Mouse (Mus musculus) c-Kit-positive CD71-negative TER-119-negative erythroid progenitor cells, embryonic 14.5 days (primary cell): Measurements from ENCODE around the gene Aqp2.

Experiments used
- DNase-seq: peaks from one replicate; pipeline ENCODE4 v3.0.0-alpha.2; 2013; ENCODE audit warnings: low read depth

Gene Aqp2

DNA sequence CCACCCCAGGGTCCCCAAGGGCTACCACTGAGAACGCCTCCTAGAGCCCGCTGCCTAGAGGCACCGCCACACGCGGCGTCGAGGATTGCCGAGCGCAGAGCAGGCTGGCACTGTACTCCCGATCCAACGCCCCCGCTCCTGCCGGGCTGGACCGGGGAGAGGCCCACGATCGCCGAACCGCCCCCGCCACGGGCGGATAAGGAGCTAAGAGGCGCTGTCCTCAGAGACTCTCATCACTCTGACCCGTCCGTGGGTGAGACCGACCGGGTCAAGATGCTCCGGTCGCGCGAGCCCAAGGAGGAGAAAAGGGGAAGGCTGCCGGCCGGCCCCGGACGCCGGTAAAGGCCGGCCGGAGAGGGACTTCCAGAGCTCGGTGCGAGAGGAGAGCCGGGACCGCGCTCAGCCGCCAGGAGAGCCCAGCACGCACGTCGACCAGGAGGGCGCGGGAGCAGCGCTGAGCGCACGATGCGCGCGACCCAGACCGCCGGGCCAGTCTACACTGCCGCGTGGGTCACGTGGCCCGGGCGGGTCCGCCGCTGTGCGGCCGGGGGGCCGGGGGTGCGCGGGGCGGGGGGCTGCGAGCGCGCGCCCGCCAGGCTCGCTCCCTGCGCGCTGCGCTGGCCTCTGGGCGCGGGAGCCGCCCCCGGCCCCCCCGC is 11.7 kb downstream of the Aqp2 start, which contains the start of gene Aqp5:
Gene Aqp5 (plus strand): TSS at position 354 of the 656 bp plus-strand sequence.
- DNase-seq: no peak

DNA sequence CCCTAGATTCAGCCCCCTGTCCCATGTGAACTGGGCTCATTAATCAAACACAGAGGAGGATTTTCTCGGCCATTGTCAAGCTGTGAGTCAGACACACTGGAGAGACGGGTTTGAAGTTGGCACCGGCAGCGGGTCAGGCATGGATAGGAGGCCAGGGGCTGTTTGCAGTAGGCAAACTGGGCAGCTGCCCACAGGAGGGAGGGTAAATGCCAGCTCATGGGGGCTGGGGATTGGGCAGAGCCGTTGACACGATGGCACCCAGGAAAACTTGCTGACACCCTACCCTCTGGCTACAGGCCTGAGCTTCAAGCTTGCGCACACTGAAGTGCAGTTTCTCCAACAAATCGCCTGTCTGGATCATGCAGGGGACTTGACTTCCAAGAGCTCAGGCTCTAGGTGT is 13.3 kb downstream of the Aqp2 start:
- DNase-seq: no peak

- DNase-seq: no peak
Observed at GRCm38 (mm10) chr15:99592877-99593276, 14.0 kb downstream of the Aqp2 start.

DNA sequence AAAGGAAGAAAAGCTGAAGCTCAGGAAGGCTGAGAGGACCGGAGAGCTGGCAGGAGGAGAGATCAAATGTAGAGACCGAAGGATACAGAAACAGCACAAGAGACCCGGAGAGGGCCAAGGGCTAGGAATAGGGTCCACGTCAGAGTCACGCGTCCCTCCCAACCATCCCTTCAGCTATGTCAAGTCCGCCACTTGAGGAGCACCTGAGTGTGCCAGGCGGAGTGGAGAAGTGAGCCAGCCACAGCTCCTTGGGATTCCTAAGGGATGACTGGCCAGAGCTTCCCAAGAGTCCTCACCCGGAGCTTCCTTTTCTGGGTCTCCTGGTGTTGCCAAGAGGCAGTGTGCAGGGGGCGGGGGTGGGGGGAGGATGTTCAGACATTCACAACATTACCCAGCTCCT is 16.1 kb downstream of the Aqp2 start:
- no peak for DNase-seq

DNA sequence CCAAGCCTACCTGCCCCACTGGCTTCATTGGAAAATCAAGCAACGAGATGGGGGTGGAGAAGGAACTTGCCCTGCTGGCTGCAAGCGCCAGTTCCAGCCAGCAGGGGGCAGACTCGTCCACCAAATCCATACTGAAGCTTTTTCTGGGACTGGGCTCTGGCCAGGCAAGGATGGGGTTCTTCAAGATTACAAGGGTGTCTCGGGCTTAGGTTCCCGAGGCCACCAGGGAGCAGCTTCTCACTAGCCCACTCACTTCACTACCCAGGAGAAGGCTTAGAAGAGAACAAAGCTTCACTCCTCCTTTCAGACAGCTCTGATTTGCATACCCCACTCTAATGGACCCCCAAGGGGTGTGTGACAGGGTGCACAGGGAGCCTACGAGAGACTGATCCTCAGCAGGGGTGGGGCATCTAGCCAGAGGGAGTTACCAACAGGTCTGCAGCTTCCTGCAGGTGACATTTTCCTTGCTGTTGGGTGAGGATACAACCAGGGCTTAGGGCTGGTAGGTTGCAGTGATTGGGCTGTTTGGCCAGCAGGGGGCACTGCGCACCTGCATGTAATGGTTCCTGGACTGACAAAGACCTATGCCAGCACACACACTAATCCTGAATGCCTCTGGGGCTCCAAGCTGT is 17.3 kb downstream of the Aqp2 start:
- peak; percentile 74 for DNase-seq

GRCm38 (mm10) chr15:99596841-99597240 is 18.0 kb downstream of the Aqp2 start:
- DNase-seq: no peak

DNA sequence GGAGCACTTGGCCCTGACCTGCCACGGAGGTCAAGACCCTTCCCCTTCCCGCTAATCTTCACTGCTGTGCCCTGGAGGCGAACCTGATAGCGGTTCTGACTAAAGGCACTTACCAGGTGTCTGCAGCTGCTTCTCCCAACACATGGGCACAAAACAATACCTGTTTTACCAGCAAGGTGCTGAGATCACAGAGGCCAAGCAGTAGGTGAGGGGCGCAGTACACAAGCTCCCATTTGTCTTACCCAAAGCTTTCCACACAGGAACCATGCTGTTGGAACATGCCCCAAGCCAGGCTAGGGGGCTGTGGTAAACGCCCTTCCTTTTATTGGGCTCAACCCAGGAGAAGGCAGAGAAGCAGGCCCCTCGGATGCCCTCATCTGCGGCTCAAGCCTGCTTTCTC is 18.7 kb downstream of the Aqp2 start:
- DNase-seq: no peak

DNA sequence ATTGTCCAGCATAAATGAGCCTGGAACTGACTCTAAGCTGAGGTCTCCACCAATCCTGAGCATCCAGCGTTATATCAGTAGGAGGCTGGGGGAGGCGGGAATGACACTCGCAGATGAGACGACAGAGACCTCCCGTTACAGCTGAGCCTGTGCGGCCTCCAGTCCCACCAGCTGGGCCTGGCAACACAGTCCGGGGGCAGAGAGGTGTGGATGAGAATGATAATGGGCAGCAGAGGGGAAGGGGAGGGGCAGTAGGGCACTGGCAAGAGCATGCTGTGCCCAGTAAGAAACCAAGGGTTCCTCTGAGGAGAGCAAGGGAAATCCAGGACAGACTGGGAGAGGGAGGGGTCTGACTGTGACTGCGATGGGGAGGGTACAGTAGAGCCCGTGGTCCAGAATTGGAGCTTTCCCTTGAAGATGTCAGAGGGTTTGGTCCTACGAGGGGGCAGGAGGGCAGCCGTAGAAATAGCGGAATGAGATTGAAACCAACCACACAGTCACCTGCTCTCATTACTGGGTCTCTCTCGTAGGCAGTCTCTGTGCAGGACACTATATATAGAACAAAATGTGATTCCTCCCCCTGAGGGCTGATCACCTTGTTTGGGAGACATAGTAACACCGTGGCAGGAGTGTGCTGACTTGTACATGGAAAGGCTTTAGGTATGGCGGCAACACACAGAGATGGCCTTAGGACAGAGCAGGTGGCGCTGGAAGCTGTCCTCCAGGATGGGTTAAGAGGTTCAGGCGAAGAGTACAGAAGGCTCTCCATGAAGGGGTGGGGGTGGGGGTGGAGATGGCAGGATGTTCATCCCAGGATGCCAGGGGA is 20.6 kb downstream of the Aqp2 start:
- no peak for DNase-seq

DNA sequence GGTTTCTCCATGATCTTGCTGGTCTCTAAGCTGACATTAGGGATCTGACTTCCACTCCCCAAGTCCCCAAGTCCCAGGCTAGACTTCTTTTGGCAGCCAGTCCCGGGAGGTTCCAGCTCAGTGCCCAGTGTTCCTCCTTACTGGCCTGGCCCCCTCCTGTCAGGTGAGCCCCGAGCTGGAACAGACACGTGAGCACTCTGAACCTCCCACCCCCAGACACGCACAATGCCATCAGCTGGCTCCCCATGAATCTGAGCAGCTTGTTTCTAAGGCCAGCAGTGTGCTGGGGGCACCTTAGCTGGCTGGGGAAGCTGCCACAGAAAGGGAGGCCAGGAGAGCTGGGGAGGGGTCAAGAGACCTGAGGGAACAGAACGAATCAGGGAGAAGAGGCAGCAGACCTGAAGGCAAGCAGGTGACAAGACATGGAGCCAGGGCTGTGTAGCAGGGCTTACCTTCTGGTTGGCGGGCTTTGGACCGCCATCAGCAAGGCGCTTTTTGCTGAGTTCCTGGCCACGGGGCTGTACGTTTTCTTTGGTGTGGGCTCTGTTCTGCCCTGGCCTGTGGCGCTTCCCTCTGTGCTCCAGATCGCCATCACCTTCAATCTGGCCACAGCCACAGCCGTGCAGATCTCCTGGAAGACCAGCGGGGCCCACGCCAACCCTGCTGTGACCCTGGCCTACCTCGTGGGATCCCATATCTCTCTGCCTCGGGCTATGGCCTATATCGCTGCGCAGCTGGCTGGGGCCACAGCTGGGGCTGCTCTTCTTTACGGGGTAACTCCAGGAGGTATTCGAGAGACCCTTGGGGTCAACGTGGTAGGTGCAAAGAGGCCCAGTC is 22.3 kb downstream of the Aqp2 start, which contains the start of gene Aqp6:
Gene Aqp6 (plus strand): TSS at position 415 of the 837 bp plus-strand sequence.
- DNase-seq: no peak

DNA sequence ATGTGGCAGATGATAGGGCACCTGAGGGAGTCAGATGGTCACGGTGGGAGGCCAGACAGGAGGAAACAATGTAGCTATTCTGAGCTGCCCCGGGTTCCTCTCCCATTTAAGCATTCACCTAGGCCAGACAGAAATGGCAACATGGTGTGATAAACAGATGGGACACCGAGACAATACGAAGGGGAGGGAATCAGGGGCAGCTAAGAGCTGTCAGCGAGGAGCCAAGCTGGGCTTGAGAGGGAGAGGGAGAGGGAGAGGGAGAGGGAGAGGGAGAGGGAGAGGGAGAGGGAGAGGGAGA is 22.9 kb downstream of the Aqp2 start:
- DNase-seq: no peak

DNA sequence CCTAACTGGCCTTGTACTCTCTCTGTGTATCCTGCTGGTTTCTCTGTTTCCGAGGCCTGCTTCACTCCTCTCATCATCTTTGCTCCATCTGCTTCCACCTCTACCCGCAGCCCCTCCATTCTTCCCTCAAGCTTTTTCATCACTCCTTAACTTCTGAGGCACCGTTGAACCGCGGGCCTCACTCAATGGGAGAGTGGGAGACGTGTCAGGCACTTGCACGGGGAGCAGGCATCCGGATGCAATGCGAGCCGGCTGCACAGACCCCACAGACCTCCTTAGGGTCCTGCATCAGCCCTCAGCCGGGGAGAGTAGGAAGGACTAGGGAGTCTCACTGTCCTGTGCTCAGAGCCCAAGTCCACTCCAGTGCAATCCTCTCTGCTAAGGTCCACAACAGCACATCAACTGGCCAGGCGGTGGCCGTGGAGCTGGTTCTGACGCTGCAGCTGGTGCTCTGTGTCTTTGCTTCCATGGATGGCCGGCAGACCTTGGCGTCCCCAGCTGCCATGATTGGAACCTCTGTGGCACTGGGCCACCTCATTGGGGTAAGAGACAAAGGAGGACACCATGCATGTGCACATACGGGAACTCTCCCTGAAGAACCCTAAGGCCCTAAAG is 23.5 kb downstream of the Aqp2 start:
- no peak for DNase-seq

DNA sequence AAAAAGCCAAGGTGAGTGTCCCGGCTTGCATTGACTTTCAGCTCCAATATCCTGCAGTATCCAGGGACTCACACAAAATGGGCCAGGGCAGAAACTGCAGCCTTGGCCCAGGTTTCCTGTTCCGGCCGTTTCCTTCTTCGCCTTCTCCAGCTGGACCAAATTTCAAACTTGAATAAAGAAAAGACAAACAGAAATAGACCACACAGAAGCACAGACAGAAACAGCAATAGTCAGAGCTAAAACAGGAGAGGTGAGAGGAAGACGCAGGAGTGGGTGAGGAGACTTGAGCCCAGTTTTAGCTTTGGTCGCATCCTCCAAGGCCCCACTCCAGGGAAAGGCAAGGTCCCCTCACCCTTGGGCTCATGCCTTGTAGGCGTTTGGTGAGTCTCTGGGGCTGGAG is 24.4 kb downstream of the Aqp2 start:
- no peak for DNase-seq

GRCm38 (mm10) chr15:99605595-99605994 is 26.7 kb downstream of the Aqp2 start:
- no peak for DNase-seq

DNA sequence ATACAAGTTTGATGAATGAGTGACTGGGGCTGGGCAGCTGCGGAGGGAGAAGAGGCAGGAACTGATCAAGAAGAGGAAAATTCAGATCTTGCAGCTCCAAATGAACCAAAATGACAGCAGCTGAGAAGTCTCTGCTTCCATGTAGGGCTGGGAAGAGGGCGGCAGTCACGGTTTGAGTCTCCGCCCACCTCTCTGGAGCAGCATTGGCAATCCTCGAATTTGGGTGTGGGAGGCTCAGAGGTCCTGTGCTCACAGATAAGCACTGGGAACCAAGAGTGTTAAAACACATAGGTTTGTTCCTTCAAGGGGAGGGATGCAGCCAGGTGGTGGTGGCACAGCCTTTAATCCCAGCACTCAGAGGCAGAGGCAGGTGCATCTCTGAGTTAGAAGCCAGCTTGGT is 27.7 kb downstream of the Aqp2 start:
- no peak for DNase-seq

- no peak for DNase-seq
Observed at GRCm38 (mm10) chr15:99607388-99608113, 28.7 kb downstream of the Aqp2 start.

DNA sequence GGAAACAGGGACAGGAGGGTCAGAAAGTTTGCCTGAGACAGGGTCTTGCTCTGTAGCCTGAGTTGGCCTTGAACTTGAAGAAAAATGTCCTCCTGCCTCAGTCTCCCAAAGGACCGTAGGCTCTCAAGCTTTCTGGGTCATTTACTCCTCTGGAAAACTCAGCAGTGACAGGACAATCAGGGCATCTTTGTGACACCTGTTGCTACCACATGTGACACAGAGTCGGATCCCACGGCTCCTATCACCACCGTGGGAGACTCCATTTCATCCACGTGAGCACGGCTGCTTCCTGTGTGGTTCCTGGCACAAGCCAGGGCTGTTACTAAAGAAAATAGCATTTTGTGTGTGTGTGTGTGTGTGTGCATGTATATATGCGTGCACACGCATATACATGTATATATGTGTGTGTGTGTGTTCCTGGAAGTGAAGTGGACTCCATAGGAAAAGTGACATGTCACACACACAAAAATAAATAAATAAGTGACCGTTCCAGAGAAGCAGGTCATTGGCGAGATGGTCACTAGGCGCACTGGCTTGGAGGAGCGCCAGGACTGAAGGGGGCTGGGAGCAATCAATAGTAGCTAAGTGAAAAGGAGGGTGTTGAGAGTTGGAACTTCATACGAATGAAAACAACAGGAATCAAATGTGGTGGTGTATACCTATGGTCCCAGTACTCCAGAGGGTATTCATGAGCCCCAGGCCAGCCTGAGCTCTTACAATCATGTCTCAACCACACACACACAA is 29.7 kb downstream of the Aqp2 start:
- no peak for DNase-seq

DNA sequence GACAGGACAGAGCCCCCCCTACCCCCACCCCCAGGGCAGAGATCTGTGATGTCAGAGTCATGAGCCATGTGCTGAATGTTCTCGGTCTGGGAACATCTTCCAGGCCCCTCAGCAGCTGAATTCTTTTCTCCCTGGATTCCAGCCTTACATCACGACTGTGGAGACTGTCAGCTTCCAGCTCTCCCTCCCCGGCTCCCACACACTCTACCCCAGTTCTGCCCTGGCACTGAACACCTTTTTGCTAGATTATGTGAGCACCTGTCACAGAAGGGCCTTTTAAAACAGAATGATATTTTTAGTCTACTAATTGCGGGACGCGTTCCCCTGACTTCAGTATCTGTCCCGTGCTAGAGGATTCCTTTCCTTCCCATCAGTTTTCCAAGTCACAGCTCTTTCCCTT is 32.7 kb downstream of the Aqp2 start:
- DNase-seq: no peak

DNA sequence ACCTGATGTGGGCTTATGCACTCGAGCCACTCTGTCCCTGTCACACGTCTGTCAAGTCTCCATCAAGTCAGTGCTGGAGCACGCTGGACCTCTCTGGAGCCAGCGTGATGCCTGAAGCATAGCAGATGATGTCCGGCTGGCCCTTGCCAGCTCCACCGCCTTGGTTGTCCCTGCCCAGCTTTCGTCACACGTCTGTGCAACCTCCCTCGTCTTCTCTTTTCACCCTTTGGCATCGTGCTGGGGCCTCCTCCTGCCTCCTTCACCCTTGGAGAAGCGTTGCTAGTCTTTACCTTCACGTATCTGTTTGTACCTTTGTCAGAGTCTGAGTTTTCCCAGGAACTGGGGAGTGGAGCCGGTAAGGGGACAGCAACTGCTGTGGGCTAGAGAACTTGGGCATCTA is 35.4 kb downstream of the Aqp2 start:
- no peak for DNase-seq

- no peak for DNase-seq
Observed at GRCm38 (mm10) chr15:99614753-99615152, 35.9 kb downstream of the Aqp2 start.

- DNase-seq: no peak
Observed at GRCm38 (mm10) chr15:99615246-99615645, 36.4 kb downstream of the Aqp2 start.

DNA sequence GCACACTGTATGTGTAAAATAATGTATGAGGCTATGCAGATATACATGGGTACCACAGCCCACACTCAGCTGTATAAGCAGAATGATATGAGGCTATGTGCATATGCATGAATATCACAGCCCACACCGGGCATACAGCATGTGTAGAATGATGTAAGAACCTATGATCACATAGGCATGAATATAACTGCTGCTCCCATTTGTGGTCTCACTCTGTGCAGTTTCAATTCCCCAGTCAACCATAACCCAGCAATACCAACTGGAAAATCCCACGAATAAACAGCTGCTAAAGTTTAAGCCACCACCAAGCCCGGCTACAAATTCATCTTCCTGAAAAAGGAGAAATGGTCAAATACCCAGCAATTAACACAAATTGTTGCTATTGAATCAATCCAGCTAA is 39.7 kb downstream of the Aqp2 start:
- DNase-seq: no peak
